Mouse (Mus musculus) liver, embryonic 11.5 days (tissue): ENCODE measurements around the gene Abo. TPM values are rescaled to one million over a fixed set of nuclear protein-coding genes. Genes with fewer than 3 reads are reported as not detected.

Experiments
- ATAC-seq: fragments of 200-750 bp; cut with Nextera tagmentation; replicated peaks from 2 replicates; pipeline ENCODE4 v1.8.0; 2017; ENCODE audit warnings: moderate number of reproducible peaks, mild to moderate bottlenecking, moderate TSS enrichment, moderate library complexity; ENCODE audit not compliant: low FRiP score
- DNase-seq: peaks from one replicate; pipeline ENCODE4 v3.0.0-alpha.2; 2017; ENCODE audit warnings: low spot score
- H3K27ac ChIP-seq: fragments of 300-500 bp; sonication (generic); 2 replicates; pipeline ENCODE4 v1.5.1; 2014; ENCODE audit warnings: mild to moderate bottlenecking, low read depth, low read length, control low read depth
- H3K27me3 ChIP-seq: fragments of 300-500 bp; sonication (generic); replicated peaks from 2 replicates; pipeline ENCODE4 v1.6.1; 2014; ENCODE audit warnings: low read length, mixed read lengths; ENCODE audit not compliant: control insufficient read depth, insufficient read depth
- H3K36me3 ChIP-seq: fragments of 300-500 bp; sonication (generic); 2 replicates; pipeline ENCODE4 v1.6.1; 2014; ENCODE audit warnings: mild to moderate bottlenecking, low read length, moderate library complexity, mixed read lengths; ENCODE audit not compliant: control insufficient read depth, insufficient read depth
- H3K4me1 ChIP-seq: fragments of 300-500 bp; sonication (generic); replicated peaks from 2 replicates; pipeline ENCODE4 v1.6.1; 2014; ENCODE audit warnings: low read length, mixed read lengths; ENCODE audit not compliant: control insufficient read depth, insufficient read depth
- H3K4me2 ChIP-seq: fragments of 300-500 bp; sonication (generic); 2 replicates; pipeline ENCODE4 v1.6.1; 2014; ENCODE audit warnings: mild to moderate bottlenecking, control low read depth, moderate library complexity
- H3K4me3 ChIP-seq: fragments of 300-500 bp; sonication (generic); 2 replicates; pipeline ENCODE4 v1.5.1; 2014; ENCODE audit warnings: low read depth, low read length, control low read depth
- H3K9ac ChIP-seq: fragments of 300-500 bp; sonication (generic); 2 replicates; pipeline ENCODE4 v1.6.1; 2014; ENCODE audit warnings: low read depth, low read length, control low read depth
- H3K9me3 ChIP-seq: fragments of 300-500 bp; sonication (generic); 2 replicates; pipeline ENCODE4 v1.6.1; 2016; ENCODE audit warnings: low read length, inconsistent platforms, mixed read lengths; ENCODE audit not compliant: control insufficient read depth
- WGBS: fragments of 180-500 bp; shearing (Covaris S2); extraction: QIAGEN DNeasy Blood & Tissue Kit; methylation state at CpG from one replicate; pipeline ENCODE4 v1.1.7; 2014; 5-methylcytosine and 5-hydroxymethylcytosine counted together
- polyA plus RNA-seq: library from polyadenylated mRNA; unstranded; fragments of >200 nt; fragmentation: Nextera tagmentation; extraction: Ambion mirVana; gene quantifications from 2 replicates; pipeline ENCODE4 v1.2.1, GENCODE M21; 2014

Gene Abo
- polyA plus RNA-seq, 1 experiment from 2014 or later: not detected

GRCm38 (mm10) chr2:26908710-26909386 lies 44.1 kb upstream of the Abo start:
- Histone ChIP-seq H3K36me3 (peaks cover 45% of the 10 kb centered on the region), H3K4me1 (peaks cover 22% of the 10 kb centered on the region)

GRCm38 (mm10) chr2:26907109-26907508 lies 42.3 kb upstream of the Abo start:
- no peak overlapping the region for H3K9ac ChIP-seq
- no peak overlapping the region for H3K4me2 ChIP-seq
- no peak for DNase-seq
- H3K4me3 ChIP-seq: no peak overlapping the region
- H3K4me1 ChIP-seq: peaks cover 17% of the 10 kb centered on the region
- no peak for ATAC-seq
- H3K9me3 ChIP-seq: no peaks in the 10 kb centered on the region
- H3K36me3 ChIP-seq: peaks cover 29% of the 10 kb centered on the region
- H3K27me3 ChIP-seq: no peaks in the 10 kb centered on the region
- 55% methylated on average over 4 of the region's 4 CpGs for WGBS
- no peak overlapping the region for H3K27ac ChIP-seq

More at GRCm38 (mm10) chr2:26908710-26909386, 44.1 kb upstream of the Abo start:
- DNase-seq (no peak), ATAC-seq (no peak)
- Histone ChIP-seq H3K4me3 (peak overlapping the region; percentile 79), H3K9ac (peak overlapping the region; percentile 87), H3K27ac (peak overlapping the region; percentile 8; the same call in 1 of the 2 replicates), H3K27me3 (no peaks in the 10 kb centered on the region), H3K9me3 (no peaks in the 10 kb centered on the region), H3K4me2 (peak overlapping the region; percentile 94)
- 66% methylated on average over 18 of the region's 18 CpGs for WGBS

- no peak for ATAC-seq
- no peak for DNase-seq
- Histone ChIP-seq H3K36me3 (peaks cover 25% of the 10 kb centered on the region), H3K27me3 (no peaks in the 10 kb centered on the region), H3K9ac (peak overlapping the region; percentile 21; the same call in 1 of the 2 replicates), H3K4me2 (no peak overlapping the region), H3K4me3 (no peak overlapping the region; the same call in 1 of the 2 replicates), H3K4me1 (peaks cover 21% of the 10 kb centered on the region), H3K9me3 (no peaks in the 10 kb centered on the region), H3K27ac (no peak overlapping the region)
- WGBS: 91% methylated on average over 3 of the region's 3 CpGs
Observed at GRCm38 (mm10) chr2:26906431-26906830, 41.7 kb upstream of the Abo start.

GRCm38 (mm10) chr2:26905936-26906335 lies 41.2 kb upstream of the Abo start:
- Histone ChIP-seq H3K9ac (no peak overlapping the region), H3K4me2 (no peak overlapping the region), H3K27me3 (no peaks in the 10 kb centered on the region), H3K27ac (no peak overlapping the region), H3K4me1 (peaks cover 26% of the 10 kb centered on the region), H3K9me3 (no peaks in the 10 kb centered on the region), H3K36me3 (peaks cover 26% of the 10 kb centered on the region), H3K4me3 (no peak overlapping the region)
- ATAC-seq (no peak), DNase-seq (no peak)
- 93% methylated on average over 2 of the region's 2 CpGs for WGBS

- Histone ChIP-seq H3K36me3 (peaks cover 46% of the 10 kb centered on the region), H3K4me1 (peaks cover 19% of the 10 kb centered on the region)
- WGBS: 17% methylated on average over 7 of the region's 7 CpGs
Observed at GRCm38 (mm10) chr2:26903311-26903710, 38.5 kb upstream of the Abo start.

GRCm38 (mm10) chr2:26902467-26903220 lies 37.9 kb upstream of the Abo start, which contains the start of gene Surf6:
Surf6 (minus strand) TSS chr2:26902879.
- H3K36me3 ChIP-seq: peaks cover 46% of the 10 kb centered on the region
- no peaks in the 10 kb centered on the region for H3K27me3 ChIP-seq
- peak within 1 kb of the TSS; percentile 89 for H3K4me3 ChIP-seq
- peak; percentile 93 for DNase-seq
- peak within 1 kb of the TSS; percentile 73 for H3K27ac ChIP-seq
- ATAC-seq: peak; percentile 94
- peak within 1 kb of the TSS; percentile 90 for H3K9ac ChIP-seq
- H3K4me1 ChIP-seq: peaks cover 18% of the 10 kb centered on the region
- WGBS: under 1% methylated on average over 41 of the region's 41 CpGs
- no peaks in the 10 kb centered on the region for H3K9me3 ChIP-seq
- peak within 1 kb of the TSS; percentile 90 for H3K4me2 ChIP-seq

More at GRCm38 (mm10) chr2:26903311-26903710, 38.5 kb upstream of the Abo start:
- Histone ChIP-seq H3K9me3 (no peaks in the 10 kb centered on the region), H3K4me3 (peak overlapping the region; percentile 89), H3K27me3 (no peaks in the 10 kb centered on the region), H3K9ac (peak overlapping the region; percentile 90), H3K27ac (peak overlapping the region; percentile 73), H3K4me2 (peak overlapping the region; percentile 90)
- DNase-seq: no peak
- no peak for ATAC-seq

- Histone ChIP-seq H3K9ac (peak overlapping the region; percentile 90), H3K4me2 (peak overlapping the region; percentile 90), H3K36me3 (peaks cover 51% of the 10 kb centered on the region), H3K27me3 (no peaks in the 10 kb centered on the region), H3K27ac (peak overlapping the region; percentile 73; the same call in 1 of the 2 replicates), H3K4me3 (peak overlapping the region; percentile 89), H3K4me1 (peaks cover 18% of the 10 kb centered on the region), H3K9me3 (no peaks in the 10 kb centered on the region)
- DNase-seq: peak; percentile 31
- ATAC-seq: no peak
- 7% methylated on average over 7 of the region's 7 CpGs for WGBS
Observed at GRCm38 (mm10) chr2:26901834-26902400, 37.1 kb upstream of the Abo start.

GRCm38 (mm10) chr2:26900731-26901130 lies 36.0 kb upstream of the Abo start:
- Histone ChIP-seq H3K9me3 (no peaks in the 10 kb centered on the region), H3K36me3 (peaks cover 47% of the 10 kb centered on the region), H3K4me3 (no peak overlapping the region), H3K27me3 (no peaks in the 10 kb centered on the region), H3K4me2 (peak overlapping the region; percentile 90), H3K27ac (no peak overlapping the region), H3K9ac (no peak overlapping the region; the same call in 1 of the 2 replicates), H3K4me1 (peaks cover 18% of the 10 kb centered on the region)
- 38% methylated on average over 1 of the region's 1 CpGs for WGBS
- DNase-seq (peak; percentile 26), ATAC-seq (no peak)
